Mouse (Mus musculus) small intestine, adult 2 months (tissue): ENCODE data around the gene Lbh.

Experiments used
- CTCF ChIP-seq: fragments of 200-500 bp; IDR thresholded peaks from 2 replicates; pipeline ENCODE4 v1.5.1; 2012; ENCODE audit warnings: low read depth, mild to moderate bottlenecking, control low read depth, inconsistent platforms, low read length, moderate library complexity, mixed read lengths; ENCODE audit not compliant: insufficient replicate concordance, insufficient read length; ENCODE audit errors: extremely low read depth
- POLR2A ChIP-seq: fragments of 200-500 bp; IDR thresholded peaks from 2 replicates; pipeline ENCODE4 v1.6.1; 2012; ENCODE audit warnings: low read depth, mild to moderate bottlenecking, control low read depth, inconsistent platforms, low read length, moderate library complexity

- no peak for TF ChIP-seq CTCF
- TF ChIP-seq POLR2A = no peak
These were observed 41.5 kb downstream of the Lbh start for GRCm38 (mm10) chr17:72959497-72960039.
